Mouse (Mus musculus) heart, postnatal 10 days (tissue): ENCODE measurements around the gene Gm11938. TPM values are rescaled to one million over a fixed set of nuclear protein-coding genes. Genes with fewer than 3 reads are reported as not detected.
"Not testable (repeated sequence)": the region's sequence is repeated elsewhere in the genome, so short reads cannot be mapped to it uniquely, and the experiment has no call there.

Source experiments
- DNase-seq, 2 experiments: peaks; one replicate each; pipeline ENCODE4 v3.0.0; 2021
- intact Hi-C: fragments of 180-260 bp; cut with DNase I; formaldehyde crosslinking; loops from one replicate; pipeline ENCODE4 v1.15.1; 2025
- total RNA-seq, 2 experiments: library from RNA; stranded (reverse); gene quantifications; 2 replicates each; pipeline ENCODE4 v1.2.3; 2021

Gm11938 gene
- not detected for total RNA-seq

GRCm38 (mm10) chr11:99603208-99603607 lies at the start of gene Gm11938:
Gm11938 (minus strand) TSS chr11:99603308.
- intact Hi-C loops, DNase-seq: not testable (repeated sequence)

- DNase-seq: no peak
- intact Hi-C loops: no loop called here
Observed at GRCm38 (mm10) chr11:99650136-99650535, 47.0 kb upstream of the Gm11938 start, which contains the start of gene Gm11555. Gm11555 (minus strand) TSS chr11:99650236.

- no peak for DNase-seq
- intact Hi-C loops: no loop called here
Observed at GRCm38 (mm10) chr11:99646444-99646843, 43.3 kb upstream of the Gm11938 start.

- intact Hi-C loops: no loop called here
- no peak for DNase-seq
Observed at GRCm38 (mm10) chr11:99644351-99644750, 41.2 kb upstream of the Gm11938 start.

- DNase-seq, intact Hi-C loops: not testable (repeated sequence)
Observed at GRCm38 (mm10) chr11:99643635-99644139, 40.6 kb upstream of the Gm11938 start, which contains the start of gene Krtap4-7. Krtap4-7 (minus strand) TSS chr11:99644089.

GRCm38 (mm10) chr11:99640926-99641325 lies 37.8 kb upstream of the Gm11938 start:
- intact Hi-C loops: no loop called here
- DNase-seq: no peak

- intact Hi-C loops: no loop called here
- DNase-seq: no peak
Observed at GRCm38 (mm10) chr11:99637086-99637485, 34.0 kb upstream of the Gm11938 start.

- intact Hi-C loops: no loop called here
- DNase-seq: no peak
Observed at GRCm38 (mm10) chr11:99634653-99635134, 31.6 kb upstream of the Gm11938 start, which contains the start of gene Krtap4-2. Krtap4-2 (minus strand) TSS chr11:99635084.

GRCm38 (mm10) chr11:99633293-99633692 lies 30.2 kb upstream of the Gm11938 start:
- DNase-seq: no peak
- intact Hi-C loops: no loop called here

GRCm38 (mm10) chr11:99630890-99631289 lies 27.8 kb upstream of the Gm11938 start:
- intact Hi-C loops: no loop called here
- no peak for DNase-seq

GRCm38 (mm10) chr11:99628138-99628537 lies 25.0 kb upstream of the Gm11938 start, which contains the start of gene Krtap4-1:
Krtap4-1 (minus strand) TSS chr11:99628238.
- intact Hi-C loops: no loop called here
- no peak for DNase-seq

GRCm38 (mm10) chr11:99620335-99620734 lies 17.2 kb upstream of the Gm11938 start, which contains the start of gene Gm11562:
Gm11562 (minus strand) TSS chr11:99620435.
- no peak for DNase-seq
- intact Hi-C loops: no loop called here

GRCm38 (mm10) chr11:99614796-99615363 lies 11.8 kb upstream of the Gm11938 start, which contains the start of gene Krtap2-4:
Krtap2-4 (minus strand) TSS chr11:99614846.
- no peak for DNase-seq
- intact Hi-C loops: no loop called here

GRCm38 (mm10) chr11:99610089-99610488 lies 7.0 kb upstream of the Gm11938 start, which contains the start of gene Gm11937:
Gm11937 (minus strand) TSS chr11:99610189.
- intact Hi-C loops, DNase-seq: not testable (repeated sequence)

- no peak for DNase-seq
- intact Hi-C loops: no loop called here
Observed at GRCm38 (mm10) chr11:99609126-99609525, 6.0 kb upstream of the Gm11938 start.

- DNase-seq, intact Hi-C loops: not testable (repeated sequence)
Observed at GRCm38 (mm10) chr11:99597742-99598141, 5.4 kb downstream of the Gm11938 start, which contains the start of gene Krtap9-3. Krtap9-3 (minus strand) TSS chr11:99598105.

GRCm38 (mm10) chr11:99590981-99591380 lies 12.1 kb downstream of the Gm11938 start, which contains the start of gene Krtap1-3:
Krtap1-3 (minus strand) TSS chr11:99591339.
- DNase-seq: no peak
- intact Hi-C loops: no loop called here

GRCm38 (mm10) chr11:99585096-99585495 lies 18.0 kb downstream of the Gm11938 start:
- no peak for DNase-seq
- intact Hi-C loops: no loop called here

- DNase-seq: no peak
- intact Hi-C loops: no loop called here
Observed at GRCm38 (mm10) chr11:99583245-99583704, 19.8 kb downstream of the Gm11938 start, which contains the start of gene Krtap1-4. Krtap1-4 (minus strand) TSS chr11:99583654.

- no peak for DNase-seq
- intact Hi-C loops: no loop called here
Observed at GRCm38 (mm10) chr11:99581564-99581963, 21.5 kb downstream of the Gm11938 start.

GRCm38 (mm10) chr11:99581051-99581450 lies 22.1 kb downstream of the Gm11938 start:
- intact Hi-C loops: no loop called here
- DNase-seq: no peak

GRCm38 (mm10) chr11:99580636-99581035 lies 22.5 kb downstream of the Gm11938 start, which contains the start of gene Krtap1-5:
Krtap1-5 (minus strand) TSS chr11:99581016.
- intact Hi-C loops: no loop called here
- no peak for DNase-seq
